Mouse (Mus musculus): ENCODE data around the gene Ctsg. TPM values are rescaled to one million over a fixed set of nuclear protein-coding genes. Genes with fewer than 3 reads are reported as not detected.
"Not testable (repeated sequence)": the region's sequence is repeated elsewhere in the genome, so short reads cannot be mapped to it uniquely, and the experiment has no call there.

Ctsg gene
- not detected in 2 replicates for polyA plus RNA-seq (2014; fragmentation: Nextera tagmentation; extraction: Ambion mirVana)

- no peak for TF ChIP-seq CTCF (IDR thresholded peaks at IDR 0.05; ENCODE audit: low read depth)
- Histone ChIP-seq H3K4me3 (ENCODE audit: low read depth, low read length) (no peak within 1 kb of the TSS), H3K27me3 (ENCODE audit: insufficient read depth, low read length) (no peaks in the 10 kb centered on the region), H3K9me3 (ENCODE audit: low read depth, low read length) (no peaks in the 10 kb centered on the region), H3K4me1 (ENCODE audit: insufficient read depth) (no peaks in the 10 kb centered on the region), H3K4me2 (no peak within 1 kb of the TSS), H3K27ac (ENCODE audit: low read depth) (no peak within 1 kb of the TSS), H3K9ac (no peak within 1 kb of the TSS), H3K36me3 (ENCODE audit: insufficient read depth) (no peaks in the 10 kb centered on the region)
- no peak for DNase-seq
- ATAC-seq (ENCODE audit: insufficient read depth), result no peak
- WGBS, result 71% methylated on average over 10 of the region's 10 CpGs
Measured at GRCm38 (mm10) chr14:56102386-56102785, at the start of gene Ctsg. Gene Ctsg, minus strand, starts transcription at chr14:56102574.

GRCm38 (mm10) chr14:56133675-56134074 lies 31.3 kb upstream of the Ctsg start:
- not testable (repeated sequence) for ATAC-seq (ENCODE audit: insufficient read depth); H3K9me3 ChIP-seq (ENCODE audit: low read depth, low read length); H3K27ac ChIP-seq (ENCODE audit: low read depth); H3K4me3 ChIP-seq (ENCODE audit: low read depth, low read length); H3K9ac ChIP-seq; H3K36me3 ChIP-seq (ENCODE audit: insufficient read depth); H3K4me2 ChIP-seq; H3K27me3 ChIP-seq (ENCODE audit: insufficient read depth, low read length); DNase-seq; H3K4me1 ChIP-seq (ENCODE audit: insufficient read depth)
- WGBS, result 59% methylated on average over 1 of the region's 1 CpGs

DNA sequence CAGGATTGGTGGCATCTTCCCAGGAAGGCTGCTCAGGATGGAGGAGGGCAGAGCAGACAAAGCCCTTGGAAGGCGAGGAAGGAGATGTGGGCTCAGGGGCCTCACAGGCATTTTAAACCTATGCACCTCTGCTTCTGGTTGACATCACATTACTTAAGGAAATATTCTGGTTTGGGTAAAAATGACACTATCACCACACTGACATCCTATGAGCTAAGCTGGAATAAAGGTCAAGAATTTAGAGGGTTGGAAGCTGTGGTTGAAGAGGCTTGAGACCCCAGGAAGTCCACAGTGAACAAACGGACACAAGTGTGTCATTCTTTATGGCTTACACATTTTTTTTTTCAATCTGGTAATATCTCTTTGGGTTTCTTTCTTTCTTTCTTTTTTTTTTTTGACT lies 30.1 kb upstream of the Ctsg start, which contains the start of gene Gzmd:
TSS of gene Gzmd (minus strand) at position 101 of the 400 bp plus-strand sequence.
- not testable (repeated sequence) for H3K27me3 ChIP-seq (ENCODE audit: insufficient read depth, low read length); ATAC-seq (ENCODE audit: insufficient read depth); H3K9me3 ChIP-seq (ENCODE audit: low read depth, low read length); H3K4me1 ChIP-seq (ENCODE audit: insufficient read depth); DNase-seq; H3K36me3 ChIP-seq (ENCODE audit: insufficient read depth); H3K27ac ChIP-seq (ENCODE audit: low read depth); H3K4me2 ChIP-seq; H3K9ac ChIP-seq; H3K4me3 ChIP-seq (ENCODE audit: low read depth, low read length)
- 56% methylated on average over 2 of the region's 2 CpGs for WGBS

DNA sequence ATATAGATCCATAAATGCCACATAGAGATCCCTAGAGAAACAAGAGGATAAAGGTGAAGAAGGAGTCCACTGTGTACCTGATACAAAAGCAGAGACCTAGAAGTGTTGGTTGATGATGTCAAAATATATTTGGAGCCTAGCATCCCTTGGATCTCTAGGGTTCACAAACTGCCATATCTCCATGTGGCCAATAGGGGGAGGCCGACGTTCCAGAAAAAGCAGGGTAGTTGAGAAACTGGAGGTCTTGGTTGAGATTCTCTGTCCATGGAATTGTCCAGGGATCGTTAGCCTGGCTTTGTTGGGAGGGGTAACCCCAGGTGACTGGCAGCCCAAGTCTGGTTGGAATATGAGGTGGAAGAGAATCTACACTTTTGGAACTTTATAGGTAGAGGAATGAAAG lies 26.0 kb upstream of the Ctsg start:
- peak; percentile 43 for TF ChIP-seq CTCF (IDR thresholded peaks at IDR 0.05; ENCODE audit: low read depth)
- Histone ChIP-seq H3K4me2 (no peak overlapping the region), H3K36me3 (ENCODE audit: insufficient read depth) (no peaks in the 10 kb centered on the region), H3K4me3 (ENCODE audit: low read depth, low read length) (no peak overlapping the region), H3K27me3 (ENCODE audit: insufficient read depth, low read length) (no peaks in the 10 kb centered on the region), H3K9ac (no peak overlapping the region), H3K4me1 (ENCODE audit: insufficient read depth) (no peaks in the 10 kb centered on the region), H3K9me3 (ENCODE audit: low read depth, low read length) (no peaks in the 10 kb centered on the region), H3K27ac (ENCODE audit: low read depth) (no peak overlapping the region)
- ATAC-seq (ENCODE audit: insufficient read depth), result no peak
- 53% methylated on average over 3 of the region's 3 CpGs for WGBS
- DNase-seq, result peak; percentile 7

GRCm38 (mm10) chr14:56123516-56123915 lies 21.1 kb upstream of the Ctsg start:
- no peaks in the 10 kb centered on the region for H3K36me3 ChIP-seq (ENCODE audit: insufficient read depth)
- no peaks in the 10 kb centered on the region for H3K4me1 ChIP-seq (ENCODE audit: insufficient read depth)
- no peak for ATAC-seq (ENCODE audit: insufficient read depth)
- no peaks in the 10 kb centered on the region for H3K27me3 ChIP-seq (ENCODE audit: insufficient read depth, low read length)
- H3K4me3 ChIP-seq (ENCODE audit: low read depth, low read length), result no peak overlapping the region
- WGBS, result 76% methylated on average over 3 of the region's 3 CpGs
- H3K9me3 ChIP-seq (ENCODE audit: low read depth, low read length), result no peaks in the 10 kb centered on the region
- no peak for DNase-seq
- H3K27ac ChIP-seq (ENCODE audit: low read depth), result no peak overlapping the region
- no peak overlapping the region for H3K4me2 ChIP-seq
- no peak overlapping the region for H3K9ac ChIP-seq
- no peak for TF ChIP-seq CTCF (IDR thresholded peaks at IDR 0.05; ENCODE audit: low read depth)

- no peak for TF ChIP-seq CTCF (IDR thresholded peaks at IDR 0.05; ENCODE audit: low read depth)
- H3K4me1 ChIP-seq (ENCODE audit: insufficient read depth), result no peaks in the 10 kb centered on the region
- H3K9me3 ChIP-seq (ENCODE audit: low read depth, low read length), result no peaks in the 10 kb centered on the region
- no peak within 1 kb of the TSS for H3K27ac ChIP-seq (ENCODE audit: low read depth)
- DNase-seq (no peak), ATAC-seq (ENCODE audit: insufficient read depth) (no peak)
- H3K9ac ChIP-seq, result no peak within 1 kb of the TSS
- no peaks in the 10 kb centered on the region for H3K36me3 ChIP-seq (ENCODE audit: insufficient read depth)
- no peak within 1 kb of the TSS for H3K4me2 ChIP-seq
- H3K27me3 ChIP-seq (ENCODE audit: insufficient read depth, low read length), result no peaks in the 10 kb centered on the region
- H3K4me3 ChIP-seq (ENCODE audit: low read depth, low read length), result no peak within 1 kb of the TSS
Measured at GRCm38 (mm10) chr14:56120525-56120924, 18.2 kb upstream of the Ctsg start, which contains the start of gene Gzme. Gene Gzme, minus strand, starts transcription at chr14:56120625.

DNA sequence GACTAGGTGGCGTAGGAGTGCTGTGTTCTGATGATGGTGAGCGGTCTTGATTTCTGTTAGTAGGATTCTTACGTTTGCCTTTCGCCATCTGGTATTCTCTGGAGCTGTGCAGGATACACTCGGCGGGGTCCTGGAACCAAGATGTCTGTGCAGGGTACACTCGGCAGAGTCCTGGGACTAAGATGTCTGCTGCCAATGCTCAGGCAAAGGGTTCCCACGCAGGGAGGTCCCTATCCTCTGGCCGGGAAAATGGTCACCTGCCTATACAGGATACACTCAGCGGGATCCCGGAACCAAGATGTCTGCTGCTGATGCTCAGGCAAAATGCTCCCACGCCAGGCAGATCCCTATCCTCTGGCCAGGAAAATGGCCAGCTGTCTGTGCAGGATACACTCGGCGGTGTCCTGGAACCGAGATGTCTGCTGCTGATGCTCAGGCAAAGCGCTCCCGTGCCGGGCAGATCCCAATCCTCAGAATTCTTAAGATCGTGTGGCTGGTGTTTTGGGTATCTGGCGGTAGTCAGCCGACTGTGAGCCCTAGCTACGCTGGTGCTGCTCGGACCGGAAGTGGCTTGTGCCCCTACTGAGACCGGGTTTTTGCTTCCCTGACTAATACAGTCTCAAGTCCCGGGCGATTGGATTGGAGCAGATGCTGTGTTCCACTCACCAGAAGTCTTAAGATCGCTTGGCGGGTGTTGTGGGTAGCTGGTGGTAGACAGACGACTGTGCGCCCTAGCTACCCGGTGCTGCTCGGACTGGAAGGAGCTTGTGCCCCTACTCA lies 13.3 kb upstream of the Ctsg start:
- H3K4me3 ChIP-seq (ENCODE audit: low read depth, low read length); H3K36me3 ChIP-seq (ENCODE audit: insufficient read depth); H3K9ac ChIP-seq; H3K27me3 ChIP-seq (ENCODE audit: insufficient read depth, low read length); H3K4me2 ChIP-seq; H3K4me1 ChIP-seq (ENCODE audit: insufficient read depth); H3K9me3 ChIP-seq (ENCODE audit: low read depth, low read length); ATAC-seq (ENCODE audit: insufficient read depth); DNase-seq; H3K27ac ChIP-seq (ENCODE audit: low read depth): not testable (repeated sequence)
- 88% methylated on average over 33 of the region's 33 CpGs for WGBS

All from lung, embryonic 14.5 days (tissue).